Mouse (Mus musculus): ENCODE data around the gene Dnajb2. TPM values are rescaled to one million over a fixed set of nuclear protein-coding genes. Genes with fewer than 3 reads are reported as not detected.

Dnajb2 gene
- 100 to 1,000 TPM in 1 of 2 experiments, 10 to 100 TPM in 1; 93.6 to 102 TPM for total RNA-seq (2021)
- long read RNA-seq, experiment 1, transcript Dnajb2-210 (9 exons, 3,066 nt): major isoform, 32 of 107 reads
- long read RNA-seq, experiment 1, transcript Dnajb2-207 (10 exons, 1,855 nt): minor isoform, 17 of 107 reads
- long read RNA-seq, experiment 1, transcript Dnajb2-202 (9 exons, 1,253 nt): minor isoform, 11 of 107 reads
- long read RNA-seq, experiment 1, partial matches to known transcripts: 29 of 107 reads
- long read RNA-seq, experiment 1, other reads (novel, unspliced or antisense): 18 of 107 reads
- long read RNA-seq, experiment 2, transcript Dnajb2-210 (9 exons, 3,066 nt): major isoform, 14 of 46 reads
- long read RNA-seq, experiment 2, transcript Dnajb2-207 (10 exons, 1,855 nt): minor isoform, 7 of 46 reads
- long read RNA-seq, experiment 2, partial matches to known transcripts: 12 of 46 reads
- long read RNA-seq, experiment 2, other reads (novel, unspliced or antisense): 9 of 46 reads

GRCm38 (mm10) chr1:75236117-75237050, at the start of gene Dnajb2:
Dnajb2 (plus strand) TSS chr1:75236406.
- Histone ChIP-seq H3K27ac (peak within 1 kb of the TSS; percentile 100), H3K4me3 (peak within 1 kb of the TSS; percentile 59)
- peak; percentile 87 to 88 for DNase-seq (ENCODE audit: extremely low spot score in 1 of 2, low spot score in 2 of 2)
- no peak for TF ChIP-seq CTCF (IDR thresholded peaks at IDR 0.05)
- intact Hi-C loops (cut with DNase I): loop anchor here (1.0 kb wide), 1 partner anchor 17 kb away; the partner anchor contains the start of gene Tuba4a

GRCm38 (mm10) chr1:75187126-75187525, 49.1 kb upstream of the Dnajb2 start:
- TF ChIP-seq CTCF (IDR thresholded peaks at IDR 0.05): no peak
- DNase-seq (ENCODE audit: extremely low spot score in 1 of 2, low spot score in 2 of 2): no peak
- no peak overlapping the region for H3K27ac ChIP-seq
- H3K4me3 ChIP-seq: no peak overlapping the region
- intact Hi-C loops (cut with DNase I): no loop called here

GRCm38 (mm10) chr1:75187914-75188483, 48.2 kb upstream of the Dnajb2 start:
- no peak for TF ChIP-seq CTCF (IDR thresholded peaks at IDR 0.05)
- DNase-seq (ENCODE audit: extremely low spot score in 1 of 2, low spot score in 2 of 2): no peak
- Histone ChIP-seq H3K27ac (no peak overlapping the region), H3K4me3 (no peak overlapping the region)
- intact Hi-C loops (cut with DNase I): no loop called here

GRCm38 (mm10) chr1:75190577-75190976, 45.6 kb upstream of the Dnajb2 start:
- no peak for DNase-seq (ENCODE audit: extremely low spot score in 1 of 2, low spot score in 2 of 2)
- Histone ChIP-seq H3K4me3 (peak overlapping the region; percentile 60), H3K27ac (no peak overlapping the region)
- intact Hi-C loops (cut with DNase I): no loop called here
- TF ChIP-seq CTCF (IDR thresholded peaks at IDR 0.05): no peak

GRCm38 (mm10) chr1:75191258-75191621, 45.0 kb upstream of the Dnajb2 start:
- Histone ChIP-seq H3K27ac (peak overlapping the region; percentile 96), H3K4me3 (peak overlapping the region; percentile 60)
- no peak for DNase-seq (ENCODE audit: extremely low spot score in 1 of 2, low spot score in 2 of 2)
- intact Hi-C loops (cut with DNase I): no loop called here
- no peak for TF ChIP-seq CTCF (IDR thresholded peaks at IDR 0.05)

- peak; percentile 91 to 96 for DNase-seq (ENCODE audit: extremely low spot score in 1 of 2, low spot score in 2 of 2)
- peak within 1 kb of the TSS; percentile 60 for H3K4me3 ChIP-seq
- intact Hi-C loops (cut with DNase I): no loop called here
- TF ChIP-seq CTCF (IDR thresholded peaks at IDR 0.05): no peak
- H3K27ac ChIP-seq: peak within 1 kb of the TSS; percentile 96
These were observed 44.4 kb upstream of the Dnajb2 start, which contains the start of the genes Ankzf1 and Atg9a for GRCm38 (mm10) chr1:75191622-75192402. Ankzf1 (plus strand) TSS chr1:75192151. Atg9a (minus strand) TSS chr1:75192196.

GRCm38 (mm10) chr1:75192452-75192851, 43.8 kb upstream of the Dnajb2 start:
- Histone ChIP-seq H3K27ac (peak overlapping the region; percentile 89), H3K4me3 (peak overlapping the region; percentile 60)
- no peak for TF ChIP-seq CTCF (IDR thresholded peaks at IDR 0.05)
- intact Hi-C loops (cut with DNase I): no loop called here
- no peak for DNase-seq (ENCODE audit: extremely low spot score in 1 of 2, low spot score in 2 of 2)

GRCm38 (mm10) chr1:75201236-75201635, 35.0 kb upstream of the Dnajb2 start:
- intact Hi-C loops (cut with DNase I): no loop called here
- TF ChIP-seq CTCF (IDR thresholded peaks at IDR 0.05): no peak
- no peak overlapping the region for H3K4me3 ChIP-seq
- H3K27ac ChIP-seq: no peak overlapping the region
- no peak for DNase-seq (ENCODE audit: extremely low spot score in 1 of 2, low spot score in 2 of 2)

GRCm38 (mm10) chr1:75208967-75209678, 27.1 kb upstream of the Dnajb2 start:
- Histone ChIP-seq H3K27ac (no peak overlapping the region), H3K4me3 (peak overlapping the region; percentile 33)
- DNase-seq (ENCODE audit: extremely low spot score in 1 of 2, low spot score in 2 of 2): no peak
- TF ChIP-seq CTCF (IDR thresholded peaks at IDR 0.05): no peak; the same call in 1 of the 2 replicates
- intact Hi-C loops (cut with DNase I): no loop called here

Data from left cerebral cortex, adult 2 months (tissue).